In the genomic region with DNA sequence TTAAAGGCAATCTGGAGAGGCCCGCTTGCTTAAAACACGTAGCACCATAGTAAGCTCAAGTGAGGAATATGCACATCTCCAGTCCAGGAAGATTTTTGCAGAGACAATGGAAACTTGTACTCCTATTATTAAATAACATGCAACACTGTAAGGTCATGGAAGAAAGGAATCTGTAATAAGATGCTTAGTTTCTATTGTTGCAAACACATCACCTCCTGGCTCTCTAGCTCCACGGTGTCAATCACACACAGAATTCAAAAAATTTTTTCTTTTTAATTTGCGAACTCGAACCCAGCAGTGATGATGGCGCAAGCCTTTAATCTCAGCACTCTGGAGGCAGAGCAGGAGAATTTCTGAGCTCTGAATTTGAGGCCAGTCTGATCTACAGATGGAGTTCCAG, we compare ENCODE assay signal across 23 mouse cellular contexts. TPM values are rescaled to one million over a fixed set of nuclear protein-coding genes. Genes with fewer than 3 reads are reported as not detected.
DNase-seq lines count a peak whose midpoint lies in the region; ATAC-seq and TF ChIP-seq lines count a peak whose summit lies in the region.
"Had no signal": no experiment of that assay in that cellular context is flagged by ENCODE, and none has a peak within 500 bp of the region (broad histone marks: within the 10 kb centered on the region; RNA-seq: fewer than 3 reads in every experiment).

No protein-coding gene starts in this region.

- no peak overlapping the region for H3K27ac ChIP-seq in hindbrain, embryonic 11.5 days (ENCODE audit: low read depth, low read length)
- H3K27ac ChIP-seq in hindbrain, embryonic 14.5 days: no peak overlapping the region
- no peak overlapping the region for H3K27ac ChIP-seq in midbrain, embryonic 11.5 days (ENCODE audit: low read depth, low read length)
- no peak overlapping the region for H3K27ac ChIP-seq in midbrain, embryonic 10.5 days (replicated peaks)

- ATAC-seq in hindbrain, embryonic 11.5 days (ENCODE audit: low FRiP score): no peak
- no peak for ATAC-seq in hindbrain, embryonic 14.5 days (ENCODE audit: low FRiP score)
- ATAC-seq in midbrain, embryonic 11.5 days (ENCODE audit: low FRiP score): no peak
- ATAC-seq: activated CD4-positive, CD25-positive, alpha-beta regulatory T cell, adult 4 months; CD4-positive, CD25-positive, alpha-beta regulatory T cell, adult 4 months; Patski had no signal

- DNase-seq in hindbrain, embryonic 11.5 days (ENCODE audit: low spot score): peak; percentile 19
- DNase-seq in hindbrain, embryonic 14.5 days (ENCODE audit: low spot score): no peak
- DNase-seq in midbrain, embryonic 11.5 days (ENCODE audit: low spot score, missing footprints): peak; percentile 91
- DNase-seq in midbrain, embryonic 10.5 days (ENCODE audit: low spot score): no peak
- peak; percentile 21 for DNase-seq in brain, embryonic 14.5 days (ENCODE audit: low read depth)
- DNase-seq in adipocyte (ENCODE audit: low spot score): no peak
- DNase-seq: adrenal gland, adult 2 months; adrenal gland, adult 8-10 months; adrenal gland, postnatal 10 days; adrenal gland, postnatal 14 days; adrenal gland, postnatal 25 days; adrenal gland, postnatal 36 days; B cell, adult 2 months; cerebellum, adult 11 months; cerebellum, adult 11-12 months; cerebellum, adult 18-20 months; cerebellum, adult 2 months; cerebellum, adult 8-10 months had no signal

- H3K9ac ChIP-seq in hindbrain, embryonic 11.5 days (ENCODE audit: low read depth, low read length): no peak overlapping the region
- H3K9ac ChIP-seq in hindbrain, embryonic 14.5 days: no peak overlapping the region
- H3K9ac ChIP-seq in midbrain, embryonic 11.5 days (ENCODE audit: low read length): no peak overlapping the region

- peaks cover 73% of the 10 kb centered on the region for H3K27me3 ChIP-seq in hindbrain, embryonic 11.5 days (ENCODE audit: control insufficient read depth, insufficient read depth, low read length)
- peaks cover 81% of the 10 kb centered on the region for H3K27me3 ChIP-seq in hindbrain, embryonic 14.5 days (ENCODE audit: control insufficient read depth, insufficient read depth, low read length)
- peaks cover 55% of the 10 kb centered on the region for H3K27me3 ChIP-seq in midbrain, embryonic 11.5 days (ENCODE audit: control insufficient read depth, insufficient read depth, low read length)
- peaks cover 99% of the 10 kb centered on the region for H3K27me3 ChIP-seq in midbrain, embryonic 10.5 days (ENCODE audit: low read depth, poor library complexity, severe bottlenecking)
- H3K27me3 ChIP-seq: CH12.LX, Patski had no signal

- H3K9me3 ChIP-seq in hindbrain, embryonic 11.5 days (ENCODE audit: control insufficient read depth, low read length): no peaks in the 10 kb centered on the region
- H3K9me3 ChIP-seq in hindbrain, embryonic 14.5 days (ENCODE audit: control insufficient read depth, low read length): no peaks in the 10 kb centered on the region
- no peaks in the 10 kb centered on the region for H3K9me3 ChIP-seq in midbrain, embryonic 11.5 days (ENCODE audit: control insufficient read depth, low read length)
- no peaks in the 10 kb centered on the region for H3K9me3 ChIP-seq in midbrain, embryonic 10.5 days (replicated peaks)
- H3K9me3 ChIP-seq: G1E had no signal

- TF ChIP-seq POLR2A in brain, embryonic 14.5 days (IDR thresholded peaks at IDR 0.05; ENCODE audit: borderline replicate concordance, extremely low read depth, insufficient read depth, insufficient read length, poor library complexity, severe bottlenecking): no peak

- no peak overlapping the region for H3K4me2 ChIP-seq in hindbrain, embryonic 11.5 days (replicated peaks; ENCODE audit: low read depth, low read length)
- no peak overlapping the region for H3K4me2 ChIP-seq in hindbrain, embryonic 14.5 days (replicated peaks)
- H3K4me2 ChIP-seq in midbrain, embryonic 11.5 days: no peak overlapping the region

- H3K4me3 ChIP-seq in hindbrain, embryonic 11.5 days (ENCODE audit: low read depth, low read length): no peak overlapping the region
- H3K4me3 ChIP-seq in hindbrain, embryonic 14.5 days (replicated peaks; ENCODE audit: low read length): no peak overlapping the region
- no peak overlapping the region for H3K4me3 ChIP-seq in midbrain, embryonic 11.5 days (ENCODE audit: low read depth, low read length)
- no peak overlapping the region for H3K4me3 ChIP-seq in midbrain, embryonic 10.5 days

- no peaks in the 10 kb centered on the region for H3K36me3 ChIP-seq in hindbrain, embryonic 11.5 days (ENCODE audit: control insufficient read depth, insufficient read depth, low read length)
- H3K36me3 ChIP-seq in hindbrain, embryonic 14.5 days (replicated peaks; ENCODE audit: control insufficient read depth, insufficient read depth): no peaks in the 10 kb centered on the region
- no peaks in the 10 kb centered on the region for H3K36me3 ChIP-seq in midbrain, embryonic 11.5 days (ENCODE audit: control insufficient read depth, insufficient read depth, low read length)
- no peaks in the 10 kb centered on the region for H3K36me3 ChIP-seq in midbrain, embryonic 10.5 days
- H3K36me3 ChIP-seq: G1E had no signal

- no peak for TF ChIP-seq CTCF in brain, embryonic 14.5 days (IDR thresholded peaks at IDR 0.05; ENCODE audit: borderline replicate concordance, extremely low read depth, insufficient read depth, insufficient read length)

- peaks cover 7% of the 10 kb centered on the region; the same call in 1 of the 2 replicates for H3K4me1 ChIP-seq in hindbrain, embryonic 11.5 days (replicated peaks; ENCODE audit: control insufficient read depth, insufficient read depth, low read length)
- H3K4me1 ChIP-seq in hindbrain, embryonic 14.5 days (replicated peaks; ENCODE audit: control insufficient read depth, insufficient read depth, low read length): peaks cover 8% of the 10 kb centered on the region; the same call in 1 of the 2 replicates
- H3K4me1 ChIP-seq in midbrain, embryonic 11.5 days (ENCODE audit: control insufficient read depth, insufficient read depth, low read length): peaks cover 20% of the 10 kb centered on the region
- H3K4me1 ChIP-seq in midbrain, embryonic 10.5 days: peaks cover 43% of the 10 kb centered on the region

- 45% methylated on average over 6 of the region's 6 CpGs for WGBS in hindbrain, embryonic 11.5 days
- 40% methylated on average over 6 of the region's 6 CpGs for WGBS in hindbrain, embryonic 14.5 days
- WGBS in midbrain, embryonic 11.5 days: 39% methylated on average over 6 of the region's 6 CpGs
- 49% methylated on average over 6 of the region's 6 CpGs for WGBS in midbrain, embryonic 10.5 days

RNA-seq across cellular contexts. Expression of a gene that starts 57.4 kb away (rescaled TPM):
- polyA plus RNA-seq in hindbrain, embryonic 11.5 days (2014; fragmentation: Nextera tagmentation; extraction: Ambion mirVana): 28.8 and 32.9 TPM in 2 replicates
- polyA plus RNA-seq in hindbrain, embryonic 14.5 days (2014; fragmentation: Nextera tagmentation; extraction: Ambion mirVana): 14.0 and 18.0 TPM in 2 replicates
- 30.4 and 33.6 TPM in 2 replicates for polyA plus RNA-seq in midbrain, embryonic 11.5 days (2014; fragmentation: Nextera tagmentation; extraction: Ambion mirVana)
- polyA plus RNA-seq in midbrain, embryonic 10.5 days (2016; fragmentation: Nextera tagmentation; extraction: Ambion mirVana): 32.2 and 42.5 TPM in 2 replicates
- polyA plus RNA-seq in brain, embryonic 14.5 days (2012; rRNA removed): 44.6 and 58.9 TPM in 2 replicates
- polyA plus RNA-seq: activated CD4-positive, CD25-positive, alpha-beta regulatory T cell, adult 4 months had no signal

Comparison
In these comparisons a context has a peak if more than half of its experiments do, and no peak if none do; other contexts are left out.
1. DNase-seq: peak in hindbrain, embryonic 11.5 days (single experiment), midbrain, embryonic 11.5 days (single experiment) and brain, embryonic 14.5 days (single experiment); none in hindbrain, embryonic 14.5 days (single experiment), midbrain, embryonic 10.5 days (single experiment) and adipocyte (single experiment).